Mouse (Mus musculus) lung, postnatal 0 days (tissue): ENCODE results near the gene Prkcb.

Experiments
- CTCF ChIP-seq: IDR thresholded peaks from 2 replicates; pipeline ENCODE4 v1.5.1; 2016; ENCODE audit warnings: antibody characterized with exemption, mild to moderate bottlenecking
- EP300 ChIP-seq: IDR thresholded peaks from 2 replicates; pipeline ENCODE4 v1.6.1; 2016; ENCODE audit warnings: antibody characterized with exemption, mild to moderate bottlenecking, control low read depth

GRCm38 (mm10) chr7:122415904-122416303 lies 127.4 kb downstream of the Prkcb start:
- TF ChIP-seq CTCF, result no peak
- TF ChIP-seq EP300, result no peak
